Mouse (Mus musculus) frontal cortex, adult 2 months (tissue): ENCODE data around the gene Crocc. TPM values are rescaled to one million over a fixed set of nuclear protein-coding genes. Genes with fewer than 3 reads are reported as not detected.
A peak's percentile ranks its signal among the peaks of the same experiment; 100 is the strongest.

Experiments
- DNase-seq, 2 experiments: peaks; one replicate each; pipeline ENCODE4 v3.0.0; 2022; ENCODE audit warnings: low spot score in 1 of 2; ENCODE audit errors: extremely low spot score in 1 of 2
- polyA plus RNA-seq: library from polyadenylated mRNA; depleted of rRNA; stranded (reverse); fragments of >200 nt; gene quantifications from 2 replicates; pipeline ENCODE4 v1.2.3, GENCODE M21; 2012; rRNA removed

Crocc gene
- polyA plus RNA-seq: 70.4 and 80.2 TPM in 2 replicates

GRCm38 (mm10) chr4:141060426-141061301 lies at the start of gene Crocc:
Gene Crocc (minus strand): TSS chr4:141060550.
- DNase-seq: peak; percentile 93 to 99

- no peak for DNase-seq
Measured at GRCm38 (mm10) chr4:141108196-141108732, 47.9 kb upstream of the Crocc start.

- no peak for DNase-seq
Measured at GRCm38 (mm10) chr4:141106526-141107183, 46.3 kb upstream of the Crocc start.

GRCm38 (mm10) chr4:141101855-141102254 lies 41.5 kb upstream of the Crocc start:
- DNase-seq: no peak

- DNase-seq: no peak
Measured at GRCm38 (mm10) chr4:141101291-141101690, 40.9 kb upstream of the Crocc start.

- DNase-seq: no peak
Measured at GRCm38 (mm10) chr4:141099956-141100355, 39.6 kb upstream of the Crocc start.

GRCm38 (mm10) chr4:141098935-141099334 lies 38.6 kb upstream of the Crocc start:
- no peak for DNase-seq

GRCm38 (mm10) chr4:141096710-141097109 lies 36.4 kb upstream of the Crocc start:
- no peak for DNase-seq

- no peak for DNase-seq
Measured at GRCm38 (mm10) chr4:141095016-141095415, 34.7 kb upstream of the Crocc start.

GRCm38 (mm10) chr4:141088714-141089113 lies 28.4 kb upstream of the Crocc start:
- peak in 1 of 2 experiments; percentile 70 for DNase-seq

GRCm38 (mm10) chr4:141088033-141088432 lies 27.7 kb upstream of the Crocc start, which contains the start of gene Spata21:
Gene Spata21 (plus strand): TSS chr4:141088333.
- no peak for DNase-seq

GRCm38 (mm10) chr4:141086862-141087261 lies 26.5 kb upstream of the Crocc start:
- DNase-seq: no peak

- DNase-seq: no peak
Measured at GRCm38 (mm10) chr4:141078510-141079137, 18.3 kb upstream of the Crocc start.

GRCm38 (mm10) chr4:141077681-141078509 lies 17.5 kb upstream of the Crocc start, which contains the start of gene Necap2:
Gene Necap2 (minus strand): TSS chr4:141078357.
- peak; percentile 89 to 97 for DNase-seq

- no peak for DNase-seq
Measured at GRCm38 (mm10) chr4:141076761-141077506, 16.6 kb upstream of the Crocc start.

- DNase-seq: no peak
Measured at GRCm38 (mm10) chr4:141074109-141074508, 13.8 kb upstream of the Crocc start.

- peak; percentile 72 to 87 for DNase-seq
Measured at GRCm38 (mm10) chr4:141073661-141074060, 13.3 kb upstream of the Crocc start.

- peak in 1 of 2 experiments; percentile 0 for DNase-seq
Measured at GRCm38 (mm10) chr4:141072502-141072901, 12.2 kb upstream of the Crocc start.

GRCm38 (mm10) chr4:141069731-141070130 lies 9.4 kb upstream of the Crocc start:
- DNase-seq: peak in 1 of 2 experiments; percentile 75
